Mouse (Mus musculus): ENCODE measurements at regions not wholly inside any gene's neighbourhood (a gene's known extent, or its start where the extent isn't known, plus 50 kb on each side); places are given as distances from the start of the nearest gene placed in this dataset.
"Not testable (repeated sequence)": the region's sequence is repeated elsewhere in the genome, so short reads cannot be mapped to it uniquely, and the experiment has no call there.

GRCm38 (mm10) chr16:30797973-30798471 lies 198.5 kb downstream of the Fam43a start:
- DNase-seq (ENCODE audit: low read depth, low spot score), result no peak

- DNase-seq (ENCODE audit: low read depth, low spot score), result no peak
These were observed 199.0 kb downstream of the Fam43a start for GRCm38 (mm10) chr16:30798536-30798935.

DNA sequence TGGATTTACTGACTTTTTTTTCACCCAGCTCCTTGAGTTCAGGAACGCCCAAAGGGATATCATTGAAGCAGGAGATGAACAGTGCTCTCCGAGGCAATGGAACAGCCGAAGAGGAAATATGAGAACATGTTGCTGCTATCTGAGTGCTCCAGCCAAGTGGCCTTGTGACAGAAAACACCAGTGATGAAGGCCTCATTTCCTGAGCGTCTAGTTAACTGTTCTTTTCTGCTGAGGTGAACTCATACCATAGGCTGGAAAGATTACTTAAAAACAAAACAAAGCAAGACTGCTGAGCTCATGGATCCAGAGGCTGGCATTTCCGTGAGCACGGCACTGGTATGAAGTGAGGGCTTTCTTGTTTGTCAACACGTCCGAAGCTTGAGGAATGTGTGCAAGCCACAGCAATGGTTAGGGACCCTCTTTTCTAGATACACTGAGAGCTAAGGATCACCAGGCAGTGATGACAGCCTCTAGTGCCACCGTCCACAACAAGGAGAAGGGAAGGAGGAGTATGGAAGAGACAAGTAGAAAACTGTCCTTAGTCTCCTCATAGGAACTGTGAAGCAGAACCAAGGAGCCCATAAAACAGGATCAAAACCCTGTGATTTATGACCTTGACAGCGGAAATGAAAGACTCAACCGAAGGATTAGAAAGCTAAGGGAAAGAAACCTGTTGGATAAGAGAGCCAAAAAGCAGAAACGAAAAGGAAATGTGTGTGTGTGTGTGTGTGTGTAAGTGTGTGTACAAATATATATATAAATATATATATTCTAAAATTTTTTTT lies 200.4 kb downstream of the Fam43a start:
- no peak for DNase-seq (ENCODE audit: low read depth, low spot score)

GRCm38 (mm10) chr16:30804018-30804417 lies 204.5 kb downstream of the Fam43a start:
- DNase-seq (ENCODE audit: low read depth, low spot score), result no peak

DNA sequence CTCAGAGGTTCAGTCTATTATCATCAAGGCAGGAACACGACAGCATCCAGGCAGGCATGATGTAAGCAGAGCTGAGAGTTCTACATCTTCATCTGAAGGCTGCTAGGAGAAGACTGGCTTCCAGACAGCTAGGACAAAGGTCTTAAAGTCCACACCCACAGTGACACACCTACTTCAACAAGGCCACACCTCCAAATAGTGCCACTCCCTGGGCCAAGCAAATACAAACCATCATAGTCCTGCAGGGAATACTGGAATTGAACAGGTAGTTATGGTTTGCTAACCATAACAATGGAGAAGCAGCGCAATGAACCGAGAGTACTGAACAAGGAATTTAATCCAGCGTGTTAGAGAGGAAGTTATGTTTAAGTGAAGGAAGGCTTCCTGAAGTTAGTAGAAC lies 206.7 kb downstream of the Fam43a start:
- DNase-seq (ENCODE audit: low read depth, low spot score), result not testable (repeated sequence)

DNA sequence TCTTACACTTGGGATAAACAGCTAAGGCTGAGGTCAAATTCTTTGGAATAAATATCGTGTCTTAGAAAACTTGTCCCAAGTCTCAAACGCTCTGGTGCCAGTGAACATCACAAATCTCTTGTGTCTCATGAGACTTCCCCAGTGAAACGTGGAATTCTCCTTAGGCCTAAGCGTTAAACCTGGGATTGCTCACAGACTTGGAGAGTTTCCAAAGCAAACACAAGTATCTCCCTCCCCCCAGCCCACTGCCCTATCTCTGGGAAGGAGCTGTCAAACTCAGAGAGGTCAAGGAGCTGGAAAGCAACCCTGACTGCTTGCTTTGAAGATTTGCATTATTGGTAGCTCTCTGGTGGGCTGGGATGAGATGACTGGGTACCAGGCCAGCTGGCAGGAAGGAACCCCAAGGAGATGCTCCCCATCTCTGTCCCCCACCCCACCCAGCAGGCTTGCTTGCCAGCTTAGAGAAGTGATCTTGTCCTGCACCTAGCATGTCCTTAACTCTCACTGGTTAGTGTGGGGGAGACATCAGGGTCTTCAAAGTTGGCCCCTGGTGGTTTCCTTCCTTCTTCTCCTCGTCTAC lies 219.1 kb downstream of the Fam43a start:
- no peak for DNase-seq (ENCODE audit: low read depth, low spot score)

DNA sequence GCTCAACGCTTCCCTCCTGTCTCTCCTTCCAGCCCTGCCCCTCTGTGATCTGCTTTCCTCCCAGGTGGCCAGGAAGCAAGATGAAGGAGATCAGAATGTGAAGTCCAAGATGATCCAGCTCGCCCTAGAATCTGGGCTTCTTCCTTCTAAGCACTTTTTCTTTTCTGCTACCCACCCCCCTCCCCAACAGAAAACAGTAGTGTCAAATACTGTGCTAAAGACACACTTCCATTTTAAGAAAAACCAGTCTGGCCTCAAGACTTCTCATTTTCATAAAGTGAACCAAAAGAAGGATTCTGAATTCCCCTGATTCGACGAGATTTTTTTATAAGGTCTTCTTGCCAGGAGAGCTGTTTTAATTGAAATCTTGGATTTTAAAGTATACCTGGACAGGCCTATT lies 219.8 kb downstream of the Fam43a start:
- DNase-seq (ENCODE audit: low read depth, low spot score), result peak; percentile 5

DNA sequence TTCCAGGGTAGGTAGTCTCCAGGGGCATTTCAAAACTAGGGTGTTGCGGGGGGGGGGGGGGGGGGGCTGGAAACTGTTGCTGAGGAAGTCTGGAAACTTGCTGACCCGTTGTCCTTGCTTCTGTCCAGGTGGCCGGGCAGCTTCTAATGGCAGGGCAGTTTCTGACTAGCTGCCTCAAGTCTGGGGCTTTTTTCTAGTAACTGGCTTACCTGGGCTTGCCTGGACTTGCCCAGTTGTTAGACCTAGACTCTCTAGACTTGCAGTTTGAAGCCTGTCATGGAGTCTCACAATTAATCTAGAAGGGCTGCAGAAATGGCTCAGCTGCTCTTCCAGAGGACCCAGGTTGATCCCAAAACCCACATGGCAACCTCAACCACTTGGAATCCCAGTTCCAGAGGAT lies 220.7 kb downstream of the Fam43a start:
- DNase-seq (ENCODE audit: low read depth, low spot score), result no peak

GRCm38 (mm10) chr16:30820761-30821160 lies 221.2 kb downstream of the Fam43a start:
- no peak for DNase-seq (ENCODE audit: low read depth, low spot score)

DNA sequence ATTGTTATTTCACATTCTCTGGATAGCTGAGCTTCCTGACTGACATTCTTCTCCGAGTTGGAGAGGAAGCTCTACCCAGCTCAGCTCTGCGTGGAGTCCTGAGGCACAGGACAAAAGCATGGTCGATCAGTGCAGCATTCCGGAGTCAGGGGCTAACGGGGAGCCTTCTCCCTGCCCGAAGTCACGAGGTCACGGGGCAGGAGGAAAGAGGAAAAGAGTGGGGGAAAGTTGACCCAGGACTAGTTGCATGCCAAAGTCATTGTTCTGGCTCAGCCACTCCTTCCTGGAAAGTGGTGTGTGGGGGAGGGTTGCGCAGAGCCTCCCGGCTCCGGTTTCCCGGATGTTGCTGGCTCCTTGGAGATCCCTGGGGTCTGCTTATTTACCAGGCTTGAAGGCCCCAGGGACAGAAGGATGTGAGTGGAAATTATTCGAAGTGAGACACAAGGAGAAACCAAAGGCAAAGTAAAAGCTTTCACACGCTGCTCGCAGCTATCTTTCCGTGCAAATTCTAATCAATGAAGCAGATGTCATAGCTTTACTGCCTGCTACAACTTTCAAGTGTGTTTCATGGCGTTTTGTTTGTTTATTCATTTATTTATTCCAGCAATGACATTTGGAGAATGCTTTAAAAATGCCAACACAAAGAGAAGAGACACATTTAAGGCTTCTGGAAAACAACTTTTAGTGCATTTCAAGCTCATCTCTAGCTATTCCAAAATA lies 221.8 kb downstream of the Fam43a start:
- no peak for DNase-seq (ENCODE audit: low read depth, low spot score)

- no peak for DNase-seq (ENCODE audit: low read depth, low spot score)
These were observed 222.5 kb downstream of the Fam43a start for GRCm38 (mm10) chr16:30821911-30822578.

DNA sequence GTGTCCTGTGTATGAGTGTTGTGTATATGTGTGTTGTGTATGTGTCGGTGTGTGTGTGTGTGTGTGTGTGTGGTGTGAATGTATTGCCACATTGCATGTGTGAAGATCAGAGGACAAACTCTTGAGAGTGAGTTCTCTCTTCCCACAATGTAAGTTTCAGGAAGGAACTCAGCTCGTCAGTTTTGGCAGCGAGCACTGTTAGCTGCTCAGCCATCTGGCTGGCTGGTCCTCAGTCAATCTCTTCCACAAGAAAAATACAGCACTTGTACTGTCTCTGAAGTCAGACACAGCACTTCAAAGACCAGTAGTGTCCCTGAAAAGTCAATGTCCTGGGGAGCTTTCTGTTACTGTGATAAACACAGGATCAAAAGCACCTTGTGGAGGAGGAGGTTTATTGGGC lies 226.6 kb downstream of the Fam43a start:
- no peak for DNase-seq (ENCODE audit: low read depth, low spot score)

DNA sequence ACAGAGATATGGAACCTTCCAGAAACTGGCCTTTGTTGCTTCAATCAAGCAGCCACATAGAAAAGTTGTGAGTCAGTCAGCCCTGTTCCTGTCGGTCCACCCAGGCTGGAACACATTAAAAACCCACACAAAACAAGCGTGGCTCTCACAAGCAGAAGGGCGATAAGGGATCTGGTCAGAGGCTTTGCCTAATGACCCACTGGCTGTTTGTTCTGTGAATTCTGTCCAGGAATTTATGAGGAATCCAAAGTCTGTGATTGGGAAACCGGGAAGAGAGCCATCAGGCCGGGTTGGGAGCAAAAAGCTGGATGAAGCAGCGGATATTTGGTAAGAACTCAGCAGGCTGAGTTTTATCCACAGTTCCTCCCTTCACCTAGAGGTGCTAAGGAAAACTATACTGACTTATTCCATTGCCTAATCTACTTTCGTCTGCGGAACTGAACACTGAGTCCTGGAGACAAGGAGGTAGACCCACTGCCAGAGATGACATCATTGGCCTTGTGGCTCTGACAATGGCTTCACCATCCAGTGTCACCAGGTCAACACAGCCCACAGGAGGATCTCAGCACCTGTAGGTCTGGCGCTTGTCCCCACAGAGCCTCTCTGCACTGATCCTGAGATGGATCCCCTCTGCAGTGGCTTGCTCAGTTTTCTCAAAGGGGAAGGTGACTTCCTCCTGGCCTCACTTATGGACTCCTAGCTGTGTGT lies 228.5 kb downstream of the Fam43a start:
- no peak for DNase-seq (ENCODE audit: low read depth, low spot score)

GRCm38 (mm10) chr16:30834561-30834960 lies 235.0 kb downstream of the Fam43a start:
- DNase-seq (ENCODE audit: low read depth, low spot score), result no peak

DNA sequence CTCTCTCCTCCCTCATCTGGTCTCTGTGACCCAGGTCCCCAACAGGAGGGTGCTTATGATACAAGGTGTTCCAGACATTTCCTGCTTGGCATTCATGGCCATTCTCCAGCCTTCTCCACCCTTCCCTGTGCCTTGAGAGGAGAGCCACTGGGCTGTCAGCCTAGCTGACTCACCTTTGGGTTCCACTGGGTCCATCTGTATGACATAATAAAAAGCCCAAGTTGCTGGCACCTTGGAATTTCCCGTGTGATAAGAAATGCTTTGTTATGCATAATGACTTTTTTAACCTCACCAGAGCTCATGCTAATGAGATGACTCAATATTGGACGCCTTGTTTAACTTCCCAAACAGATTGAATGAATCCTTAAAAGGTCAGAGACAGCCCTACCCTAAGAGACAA lies 236.2 kb downstream of the Fam43a start:
- no peak for DNase-seq (ENCODE audit: low read depth, low spot score)

DNA sequence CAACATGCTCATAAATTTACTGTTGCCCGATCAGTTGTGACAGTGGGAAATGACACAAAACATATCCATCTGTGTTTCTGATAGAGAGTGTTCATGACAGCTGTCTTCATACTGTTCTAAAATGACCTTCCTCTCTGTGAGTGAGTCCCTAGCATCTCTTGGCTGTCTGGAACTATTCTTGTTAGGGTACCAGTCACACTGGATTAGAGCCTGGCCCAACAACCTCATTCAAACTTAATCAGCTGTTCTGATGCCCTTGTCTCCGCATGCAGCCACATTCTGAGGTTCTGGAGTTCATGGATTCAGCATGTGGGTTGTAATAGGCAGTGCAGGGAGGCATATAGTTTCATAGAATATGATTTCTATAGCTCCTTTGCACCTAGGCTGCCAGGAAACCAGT lies 238.4 kb downstream of the Xxylt1 start:
- DNase-seq (ENCODE audit: low read depth, low spot score), result no peak

DNA sequence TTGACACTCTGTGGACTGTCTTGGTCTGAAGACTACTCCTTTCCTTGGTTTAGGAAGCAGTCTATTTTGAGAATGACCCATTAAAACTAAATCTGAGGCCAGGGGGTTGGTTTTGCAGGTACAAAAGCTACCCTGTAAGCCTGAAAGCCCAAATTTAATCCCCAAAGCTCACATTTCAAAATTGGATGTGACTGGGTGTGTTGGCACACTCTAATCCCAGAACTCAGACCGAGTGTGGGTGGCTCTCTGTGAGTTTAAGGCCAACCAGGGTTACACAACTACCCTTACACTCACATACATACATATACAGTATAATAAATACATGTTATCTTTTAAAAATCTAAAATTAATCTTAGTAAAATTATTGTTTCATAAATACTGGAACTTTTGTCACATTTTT lies 228.6 kb downstream of the Xxylt1 start:
- DNase-seq (ENCODE audit: low read depth, low spot score), result no peak

- DNase-seq (ENCODE audit: low read depth, low spot score), result peak; percentile 56
These were observed 226.5 kb downstream of the Xxylt1 start for GRCm38 (mm10) chr16:30854716-30855115.

- no peak for DNase-seq (ENCODE audit: low read depth, low spot score)
These were observed 223.6 kb downstream of the Xxylt1 start for GRCm38 (mm10) chr16:30857656-30858055.

GRCm38 (mm10) chr16:30869136-30869909 lies 211.9 kb downstream of the Xxylt1 start:
- DNase-seq (ENCODE audit: low read depth, low spot score), result no peak

DNA sequence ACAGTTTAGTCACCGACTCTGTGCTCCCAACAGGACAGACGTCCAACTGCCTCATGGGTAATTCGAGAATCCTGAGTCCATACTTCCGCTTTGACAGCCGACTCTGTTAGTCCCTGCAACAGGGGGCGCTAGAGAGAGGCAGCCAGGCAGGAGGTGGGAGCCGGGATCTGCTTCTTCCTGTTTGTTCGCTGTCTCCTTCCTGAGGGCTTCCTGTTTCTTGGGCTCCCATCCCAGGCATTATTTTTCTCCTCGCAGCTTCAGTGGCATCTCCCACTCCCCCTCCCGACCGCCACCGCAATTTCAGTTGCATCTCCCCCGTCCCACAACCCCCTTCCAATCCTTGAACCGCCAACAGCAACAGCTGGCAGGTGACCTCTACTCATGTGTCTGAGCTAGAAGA lies 211.1 kb downstream of the Xxylt1 start:
- DNase-seq (ENCODE audit: low read depth, low spot score), result no peak

All from A20 (cell line).